Mouse (Mus musculus) stomach, embryonic 16.5 days (tissue): ENCODE measurements at regions not wholly inside any gene's neighbourhood (a gene's known extent, or its start where the extent isn't known, plus 50 kb on each side); places are given as distances from the start of the nearest gene placed in this dataset.
"Not testable (repeated sequence)": the region's sequence is repeated elsewhere in the genome, so short reads cannot be mapped to it uniquely, and the experiment has no call there.

Experiments
- ATAC-seq: fragments of 200-750 bp; cut with Nextera tagmentation; 2 replicates; pipeline ENCODE4 v1.8.0; 2017; ENCODE audit warnings: moderate number of reproducible peaks, moderate TSS enrichment; ENCODE audit not compliant: insufficient read depth, low FRiP score
- H3K27ac ChIP-seq: fragments of 300-500 bp; sonication (generic); 2 replicates; pipeline ENCODE4 v1.5.1; 2014; ENCODE audit warnings: low read length
- H3K27me3 ChIP-seq: fragments of 300-500 bp; sonication (generic); 2 replicates; pipeline ENCODE4 v1.6.1; 2014; ENCODE audit warnings: low read length, control low read depth, mixed read lengths; ENCODE audit not compliant: control insufficient read depth, insufficient read depth
- H3K36me3 ChIP-seq: fragments of 300-500 bp; sonication (generic); 2 replicates; pipeline ENCODE4 v1.6.1; 2014; ENCODE audit warnings: low read length; ENCODE audit not compliant: control insufficient read depth, insufficient read depth
- H3K4me1 ChIP-seq: fragments of 300-500 bp; sonication (generic); 2 replicates; pipeline ENCODE4 v1.6.1; 2014; ENCODE audit warnings: low read length, control low read depth, mixed read lengths; ENCODE audit not compliant: control insufficient read depth, insufficient read depth
- H3K4me2 ChIP-seq: fragments of 300-500 bp; sonication (generic); 2 replicates; pipeline ENCODE4 v1.6.1; 2014; ENCODE audit warnings: low read depth, low read length, mixed read lengths
- H3K4me3 ChIP-seq: fragments of 300-500 bp; sonication (generic); replicated peaks from 2 replicates; pipeline ENCODE4 v1.5.1; 2014; ENCODE audit warnings: mild to moderate bottlenecking, low read length
- H3K9ac ChIP-seq: fragments of 300-500 bp; sonication (generic); 2 replicates; pipeline ENCODE4 v1.6.1; 2014; ENCODE audit warnings: low read length
- H3K9me3 ChIP-seq: fragments of 300-500 bp; sonication (generic); replicated peaks from 2 replicates; pipeline ENCODE4 v1.6.1; 2016; ENCODE audit warnings: low read length, control low read depth; ENCODE audit not compliant: control insufficient read depth
- WGBS: fragments of 180-500 bp; shearing (Covaris S2); extraction: QIAGEN DNeasy Blood & Tissue Kit; methylation state at CpG from one replicate; pipeline ENCODE4 v1.1.7; 2014; 5-methylcytosine and 5-hydroxymethylcytosine counted together

DNA sequence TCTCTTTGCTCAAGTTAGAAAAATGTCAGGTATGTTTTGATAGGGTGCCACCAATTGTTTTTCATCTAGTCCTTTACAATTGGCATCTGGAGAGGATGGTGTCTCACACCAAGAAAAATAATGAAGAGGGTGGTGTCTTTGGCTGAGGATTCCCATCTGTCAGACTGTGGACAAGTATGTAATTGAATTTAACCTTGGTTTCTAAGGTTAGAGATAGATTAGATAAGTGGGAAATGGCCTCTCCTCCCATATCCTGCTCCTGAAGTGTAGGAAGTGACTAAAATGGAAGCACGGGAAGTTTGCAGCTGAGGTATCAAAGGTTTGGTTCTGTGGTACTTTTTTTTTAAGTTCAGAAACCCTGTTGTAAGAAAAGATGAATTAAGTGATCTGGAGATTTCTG is 98.0 kb upstream of the Emcn start:
- ATAC-seq, result no peak
- WGBS, result 32% methylated on average over 1 of the region's 1 CpGs
- H3K4me1 ChIP-seq, result no peaks in the 10 kb centered on the region
- no peaks in the 10 kb centered on the region for H3K9me3 ChIP-seq
- H3K36me3 ChIP-seq, result no peaks in the 10 kb centered on the region
- no peak overlapping the region for H3K9ac ChIP-seq
- no peak overlapping the region for H3K27ac ChIP-seq
- H3K4me2 ChIP-seq, result no peak overlapping the region
- H3K4me3 ChIP-seq, result no peak overlapping the region
- H3K27me3 ChIP-seq, result no peaks in the 10 kb centered on the region

DNA sequence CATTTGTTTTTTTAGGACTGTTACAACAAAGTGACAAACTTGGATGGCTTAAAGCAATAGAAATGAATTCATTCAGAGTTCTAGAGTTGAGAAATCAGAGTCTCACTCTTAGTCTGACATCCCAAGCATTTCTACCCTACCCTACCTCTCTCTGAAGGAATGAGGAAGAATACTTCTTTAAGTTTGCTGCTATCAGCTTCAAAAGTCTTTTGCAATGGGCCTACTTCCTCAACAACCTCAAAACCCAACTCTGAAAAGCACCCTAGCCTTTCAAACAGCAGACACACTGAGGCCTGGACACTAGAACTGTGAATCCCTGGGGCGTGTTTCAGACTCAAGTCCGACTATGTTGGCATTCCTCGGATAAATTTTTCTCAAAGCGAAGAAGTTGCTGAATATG is 77.0 kb upstream of the Emcn start:
- Histone ChIP-seq H3K9ac (no peak overlapping the region), H3K27me3 (no peaks in the 10 kb centered on the region), H3K27ac (no peak overlapping the region), H3K36me3 (no peaks in the 10 kb centered on the region), H3K9me3 (no peaks in the 10 kb centered on the region), H3K4me1 (no peaks in the 10 kb centered on the region), H3K4me2 (no peak overlapping the region), H3K4me3 (no peak overlapping the region)
- WGBS, result 95% methylated on average over 4 of the region's 4 CpGs
- ATAC-seq, result no peak

- no peak overlapping the region for H3K27ac ChIP-seq
- WGBS, result 54% methylated on average over 1 of the region's 1 CpGs
- H3K4me2 ChIP-seq, result no peak overlapping the region
- no peaks in the 10 kb centered on the region for H3K27me3 ChIP-seq
- no peaks in the 10 kb centered on the region for H3K9me3 ChIP-seq
- H3K36me3 ChIP-seq, result no peaks in the 10 kb centered on the region
- H3K4me1 ChIP-seq, result no peaks in the 10 kb centered on the region
- no peak for ATAC-seq
- H3K4me3 ChIP-seq, result no peak overlapping the region
- H3K9ac ChIP-seq, result no peak overlapping the region
Observed at GRCm38 (mm10) chr3:137267752-137268151, 73.1 kb upstream of the Emcn start.

DNA sequence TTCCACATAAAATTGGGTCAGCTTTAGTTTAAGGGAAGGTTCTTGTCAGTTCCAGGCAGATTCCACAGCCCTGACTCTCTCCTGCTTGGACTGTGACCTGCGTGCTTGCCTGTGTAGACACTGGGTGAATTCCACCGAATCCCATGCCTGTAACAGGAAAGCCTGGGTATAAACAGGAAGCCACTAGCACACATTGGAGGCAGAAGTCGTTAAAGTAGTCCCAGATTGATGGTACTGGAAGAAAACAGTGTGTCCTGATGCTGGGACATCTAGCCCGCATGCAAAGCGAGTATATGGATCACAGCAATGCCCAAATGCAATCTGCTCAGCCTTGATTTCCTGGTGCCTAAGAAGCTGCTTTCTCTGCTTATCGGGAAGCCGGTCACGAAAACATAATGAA is 65.4 kb upstream of the Emcn start:
- Histone ChIP-seq H3K27ac (no peak overlapping the region), H3K36me3 (no peaks in the 10 kb centered on the region), H3K4me3 (no peak overlapping the region), H3K27me3 (no peaks in the 10 kb centered on the region), H3K9me3 (no peaks in the 10 kb centered on the region), H3K9ac (no peak overlapping the region), H3K4me1 (no peaks in the 10 kb centered on the region), H3K4me2 (no peak overlapping the region)
- 59% methylated on average over 8 of the region's 8 CpGs for WGBS
- ATAC-seq, result no peak

GRCm38 (mm10) chr3:137279284-137279683 is 61.6 kb upstream of the Emcn start:
- no peak for ATAC-seq
- H3K9me3 ChIP-seq, result no peaks in the 10 kb centered on the region
- H3K27me3 ChIP-seq, result no peaks in the 10 kb centered on the region
- H3K36me3 ChIP-seq, result no peaks in the 10 kb centered on the region
- no peak overlapping the region for H3K4me3 ChIP-seq
- 73% methylated on average over 1 of the region's 1 CpGs for WGBS
- H3K4me1 ChIP-seq, result no peaks in the 10 kb centered on the region
- H3K27ac ChIP-seq, result no peak overlapping the region
- no peak overlapping the region for H3K9ac ChIP-seq
- no peak overlapping the region for H3K4me2 ChIP-seq

DNA sequence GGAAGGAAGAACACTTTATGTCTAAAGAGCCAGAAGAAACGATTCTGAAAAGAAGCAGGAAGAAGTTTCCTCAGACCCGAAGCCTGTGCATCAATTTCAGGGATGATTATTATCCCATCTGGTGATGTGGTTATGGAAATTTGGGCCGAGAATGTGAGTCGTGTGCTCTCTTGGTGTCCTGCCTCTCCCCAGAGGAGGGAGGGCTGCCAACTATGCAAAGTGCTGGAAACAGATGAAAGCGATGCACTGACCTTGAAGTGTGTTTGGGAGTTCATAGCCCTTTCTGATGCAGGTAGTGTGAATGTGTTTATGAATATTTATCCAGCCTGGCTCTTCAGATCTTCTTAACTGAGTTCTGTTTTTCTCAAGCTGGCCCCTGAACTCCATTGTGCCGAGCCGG is 59.8 kb upstream of the Emcn start:
- Histone ChIP-seq H3K4me3 (no peak overlapping the region), H3K36me3 (no peaks in the 10 kb centered on the region), H3K27ac (no peak overlapping the region), H3K9me3 (no peaks in the 10 kb centered on the region), H3K27me3 (no peaks in the 10 kb centered on the region), H3K4me2 (no peak overlapping the region), H3K9ac (no peak overlapping the region), H3K4me1 (no peaks in the 10 kb centered on the region)
- 88% methylated on average over 7 of the region's 7 CpGs for WGBS
- ATAC-seq, result no peak

GRCm38 (mm10) chr3:137287558-137287957 is 53.3 kb upstream of the Emcn start:
- H3K36me3 ChIP-seq, H3K4me2 ChIP-seq, H3K27ac ChIP-seq, H3K4me1 ChIP-seq, H3K4me3 ChIP-seq, ATAC-seq, H3K9ac ChIP-seq, H3K9me3 ChIP-seq, H3K27me3 ChIP-seq: not testable (repeated sequence)
- 87% methylated on average over 11 of the region's 11 CpGs for WGBS

- H3K9me3 ChIP-seq, result no peaks in the 10 kb centered on the region
- no peak for ATAC-seq
- H3K9ac ChIP-seq, result no peak overlapping the region
- WGBS, result 80% methylated on average over 7 of the region's 7 CpGs
- H3K27ac ChIP-seq, result no peak overlapping the region
- H3K27me3 ChIP-seq, result no peaks in the 10 kb centered on the region
- no peak overlapping the region for H3K4me3 ChIP-seq
- no peaks in the 10 kb centered on the region for H3K36me3 ChIP-seq
- H3K4me1 ChIP-seq, result no peaks in the 10 kb centered on the region
- H3K4me2 ChIP-seq, result no peak overlapping the region
Observed at GRCm38 (mm10) chr3:137288301-137288942, 52.4 kb upstream of the Emcn start.

GRCm38 (mm10) chr3:137288943-137289682 is 51.8 kb upstream of the Emcn start:
- H3K27ac ChIP-seq, result no peak overlapping the region
- ATAC-seq, result no peak
- WGBS, result 77% methylated on average over 2 of the region's 2 CpGs

More at GRCm38 (mm10) chr3:137288943-137289682, 51.8 kb upstream of the Emcn start:
- no peak overlapping the region for H3K4me2 ChIP-seq
- no peaks in the 10 kb centered on the region for H3K27me3 ChIP-seq
- no peak overlapping the region for H3K9ac ChIP-seq
- H3K4me3 ChIP-seq, result no peak overlapping the region
- no peaks in the 10 kb centered on the region for H3K36me3 ChIP-seq
- H3K4me1 ChIP-seq, result no peaks in the 10 kb centered on the region
- H3K9me3 ChIP-seq, result no peaks in the 10 kb centered on the region
